Mouse (Mus musculus) inflammation-experienced regulatory T-cells (primary cell): Measurements from ENCODE around the gene Stap1. TPM values are rescaled to one million over a fixed set of nuclear protein-coding genes. Genes with fewer than 3 reads are reported as not detected.

Experiments used
- polyA plus RNA-seq, 2 experiments: library from polyadenylated mRNA; unstranded; fragments of 100-300 nt; shearing (Covaris generic); gene quantifications; one replicate each; pipeline ENCODE4 v1.2.1; 2017

Gene Stap1
- 10 to 100 TPM; 77.1 to 79.4 TPM for polyA plus RNA-seq

DNA sequence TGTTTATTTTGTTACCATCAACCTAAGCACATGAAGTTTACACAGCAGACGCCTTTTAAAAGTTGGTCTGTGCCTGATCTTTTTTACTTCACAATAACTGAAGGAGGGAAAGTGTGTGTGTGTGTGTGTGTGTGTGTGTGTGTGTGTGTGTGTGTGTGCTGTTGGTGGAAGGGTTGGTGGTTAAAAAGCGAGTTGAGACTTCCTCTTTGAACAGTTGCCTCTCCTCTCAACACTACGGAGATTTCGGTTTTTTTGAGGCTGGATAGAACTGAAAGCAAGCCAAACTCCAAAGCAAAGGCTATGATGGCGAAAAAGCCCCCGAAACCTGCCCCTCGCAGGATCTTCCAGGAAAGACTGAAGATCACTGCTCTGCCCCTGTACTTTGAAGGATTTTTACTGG lies at the start of gene Stap1:
Gene Stap1, plus strand, starts transcription at position 209 of the 400 bp plus-strand sequence.

DNA sequence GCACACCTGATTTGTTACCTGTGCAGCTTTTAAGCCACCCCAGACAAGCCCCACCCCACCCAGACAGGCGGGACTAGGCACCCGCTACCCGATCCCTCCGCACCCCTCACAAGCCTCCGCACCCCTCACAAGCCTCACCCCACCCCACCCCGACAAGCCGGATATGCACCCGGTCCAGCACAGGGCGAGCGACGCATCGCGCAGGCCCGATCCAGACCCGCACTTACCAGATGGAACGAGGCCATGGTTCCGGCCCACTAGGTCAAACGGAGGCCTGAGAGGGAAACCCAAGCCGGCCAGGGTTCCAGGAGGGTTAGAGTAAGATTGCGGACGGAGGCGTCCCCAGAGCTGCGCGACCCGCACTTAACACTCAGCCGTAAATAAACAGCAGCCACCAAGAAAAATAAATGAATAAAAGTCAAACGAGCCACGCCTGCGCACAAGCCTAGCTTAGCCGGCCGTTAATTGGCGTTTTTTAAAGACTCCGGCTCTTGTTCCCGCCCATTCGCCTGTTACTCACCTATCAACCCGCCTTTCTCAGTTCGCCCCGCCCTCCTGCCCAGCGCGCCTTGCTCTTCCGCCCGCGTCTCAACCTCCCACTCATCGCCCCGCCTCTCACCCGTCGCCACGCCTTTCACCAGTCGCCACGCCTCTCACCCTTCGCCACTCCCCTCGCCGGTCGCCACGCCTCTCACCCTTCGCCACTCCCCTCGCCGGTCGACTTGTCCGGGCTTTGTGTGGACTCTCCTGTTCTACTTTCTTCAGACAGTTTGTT lies 6.3 kb upstream of the Stap1 start, which contains the start of gene Cenpc1:
Gene Cenpc1, minus strand, starts transcription at position 483 of the 775 bp plus-strand sequence.

Other genes with a start within 250 kb of the Stap1 start
- gene Cenpc1, start 6.2 kb upstream of the Stap1 start, polyA plus RNA-seq = 10 to 100 TPM; 16.3 to 22.9 TPM
- 10 to 100 TPM; 19.0 to 19.4 TPM for gene Uba6, start 101.1 kb downstream of the Stap1 start, polyA plus RNA-seq
- gene Gnrhr, start 126.2 kb downstream of the Stap1 start, polyA plus RNA-seq = not detected
- not detected for gene Tmprss11c, start 217.6 kb downstream of the Stap1 start, polyA plus RNA-seq